Mouse (Mus musculus) gastrocnemius, postnatal 10 days (tissue): ENCODE results near the gene Dcaf11. TPM values are rescaled to one million over a fixed set of nuclear protein-coding genes. Genes with fewer than 3 reads are reported as not detected.

Source experiments
- DNase-seq: peaks from one replicate; pipeline ENCODE4 v3.0.0; 2021; ENCODE audit warnings: mixed read lengths
- total RNA-seq, 2 experiments: library from RNA; stranded (reverse); gene quantifications; 2 replicates each; pipeline ENCODE4 v1.2.3; 2021

The Dcaf11 gene
- total RNA-seq, 2 experiments from 2014 or later = 61.1 to 61.2 TPM

- no peak for DNase-seq
These were observed 24.5 kb downstream of the Dcaf11 start for GRCm38 (mm10) chr14:55584303-55584701.

DNA sequence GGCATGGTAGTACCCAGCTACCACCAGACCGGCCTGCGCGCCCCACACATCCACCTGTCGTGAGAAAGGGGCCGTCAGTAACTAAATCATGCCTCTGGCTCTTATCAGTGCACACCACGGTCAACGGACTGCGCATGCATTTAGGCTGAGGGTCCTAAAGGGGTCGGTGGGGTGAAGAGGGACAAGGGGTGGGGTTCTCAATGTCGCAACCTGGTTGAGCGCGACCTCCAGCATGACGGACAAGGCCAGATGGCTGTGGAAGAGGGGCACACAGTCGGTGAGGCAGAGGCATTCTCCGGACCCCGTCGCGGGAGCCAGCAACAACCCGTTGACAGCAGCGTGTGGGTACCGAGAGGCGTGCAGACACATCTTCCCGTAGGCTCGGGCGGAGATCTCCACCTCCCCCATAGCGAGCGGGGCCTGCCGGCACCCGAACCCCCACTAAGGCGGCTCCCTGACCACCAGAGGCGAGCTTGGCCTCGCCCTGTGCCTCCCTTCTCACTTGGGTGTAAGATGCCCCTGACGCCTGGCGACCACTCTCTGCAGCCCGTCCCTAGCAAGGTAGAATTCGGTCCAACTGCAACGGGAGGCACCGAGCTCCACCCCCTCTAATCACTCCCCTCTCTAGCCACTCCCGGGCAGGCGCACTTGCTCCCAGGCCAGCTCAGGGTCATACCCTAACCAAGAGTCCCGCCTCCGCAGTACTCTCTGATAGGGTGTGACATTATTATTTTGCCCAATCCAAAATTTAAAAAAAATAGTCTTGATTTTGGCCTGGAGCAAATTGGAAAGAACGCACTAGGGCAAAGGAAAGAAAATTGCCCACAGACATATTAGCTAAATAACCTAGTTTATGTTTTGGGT lies 25.1 kb downstream of the Dcaf11 start, which contains the start of gene Emc9:
Gene Emc9, minus strand, starts transcription at position 601 of the 864 bp plus-strand sequence.
- peak; percentile 69 for DNase-seq

GRCm38 (mm10) chr14:55585566-55585960 lies 25.8 kb downstream of the Dcaf11 start:
- no peak for DNase-seq

- DNase-seq = no peak
These were observed 26.3 kb downstream of the Dcaf11 start for GRCm38 (mm10) chr14:55586149-55586548.

DNA sequence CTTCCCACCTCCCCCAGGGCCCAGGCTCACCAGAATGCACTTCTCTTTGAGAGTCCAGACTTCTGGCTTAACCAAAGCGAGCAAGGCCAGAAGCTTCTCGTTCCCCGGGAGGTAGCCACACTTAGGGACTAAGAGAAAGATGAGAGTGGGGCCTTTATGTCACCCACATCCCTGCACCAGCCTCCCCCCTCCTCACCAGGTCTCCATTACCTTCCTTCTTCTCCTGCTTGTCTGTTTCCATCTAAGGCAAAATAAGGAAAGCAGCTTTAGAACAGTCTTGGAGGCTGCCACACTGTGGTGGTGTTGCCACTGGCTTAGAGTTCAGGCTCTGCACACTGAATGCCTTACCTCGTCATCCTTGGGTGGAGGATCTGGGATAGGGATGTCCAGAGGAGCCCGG lies 29.5 kb downstream of the Dcaf11 start:
- no peak for DNase-seq

DNA sequence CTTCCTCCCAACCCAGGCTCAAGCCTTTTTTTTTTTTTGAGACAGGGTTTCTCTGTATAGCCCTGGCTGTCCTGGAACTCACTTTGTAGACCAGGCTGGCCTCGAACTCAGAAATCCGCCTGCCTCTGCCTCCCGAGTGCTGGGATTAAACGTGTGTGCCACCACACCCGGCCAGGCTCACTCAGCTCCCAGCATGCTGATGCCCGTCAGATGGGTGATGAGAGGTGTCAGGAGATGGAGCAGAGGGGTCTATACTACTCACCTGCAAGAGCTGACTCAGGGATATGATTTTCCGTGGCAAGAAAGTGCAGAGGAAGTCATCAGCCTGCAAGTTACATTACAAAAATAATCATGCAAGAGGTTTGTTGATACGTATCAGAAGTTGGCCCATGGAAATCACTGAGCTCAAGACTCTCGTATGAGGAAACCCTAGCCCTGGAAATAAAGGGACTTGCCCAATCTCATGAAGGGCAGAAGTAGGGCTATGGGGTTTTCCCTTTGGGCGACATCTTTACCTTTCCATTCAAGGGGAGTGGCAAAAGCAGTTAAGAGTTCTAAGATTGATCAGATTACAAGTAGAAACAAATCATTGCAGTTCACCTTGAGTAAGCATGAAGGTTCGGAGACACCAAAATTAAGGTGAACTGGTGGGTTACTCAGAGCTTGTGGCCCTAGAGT lies 30.1 kb downstream of the Dcaf11 start:
- no peak for DNase-seq

- DNase-seq = peak; percentile 88
These were observed 31.0 kb downstream of the Dcaf11 start, which contains the start of gene Psme2 for GRCm38 (mm10) chr14:55590748-55591330. Psme2 (minus strand) TSS chr14:55591113.

GRCm38 (mm10) chr14:55591331-55591891 lies 31.6 kb downstream of the Dcaf11 start, which contains the start of gene Rnf31:
Rnf31 (plus strand) TSS chr14:55591708.
- DNase-seq = peak; percentile 88

DNA sequence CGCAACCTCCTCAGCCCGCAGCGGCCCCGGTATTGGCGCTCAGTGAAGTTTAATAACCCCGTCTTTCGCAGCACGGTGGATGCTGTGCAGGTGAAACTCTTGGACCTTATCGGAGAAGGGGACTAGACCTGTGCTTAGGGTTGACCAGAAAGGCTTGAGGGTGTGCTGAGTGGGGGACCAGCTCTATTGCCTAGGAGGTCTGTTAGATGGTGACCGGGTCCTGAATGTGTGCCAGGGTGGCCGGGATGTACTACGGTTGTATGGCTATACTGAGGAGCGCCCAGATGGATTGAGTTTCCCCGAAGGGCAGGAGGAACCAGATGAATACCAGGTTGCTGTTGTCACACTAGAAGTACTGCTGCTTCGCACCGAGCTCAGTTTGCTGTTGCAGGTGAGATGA lies 32.4 kb downstream of the Dcaf11 start:
- no peak for DNase-seq

GRCm38 (mm10) chr14:55596036-55596690 lies 36.4 kb downstream of the Dcaf11 start:
- no peak for DNase-seq

DNA sequence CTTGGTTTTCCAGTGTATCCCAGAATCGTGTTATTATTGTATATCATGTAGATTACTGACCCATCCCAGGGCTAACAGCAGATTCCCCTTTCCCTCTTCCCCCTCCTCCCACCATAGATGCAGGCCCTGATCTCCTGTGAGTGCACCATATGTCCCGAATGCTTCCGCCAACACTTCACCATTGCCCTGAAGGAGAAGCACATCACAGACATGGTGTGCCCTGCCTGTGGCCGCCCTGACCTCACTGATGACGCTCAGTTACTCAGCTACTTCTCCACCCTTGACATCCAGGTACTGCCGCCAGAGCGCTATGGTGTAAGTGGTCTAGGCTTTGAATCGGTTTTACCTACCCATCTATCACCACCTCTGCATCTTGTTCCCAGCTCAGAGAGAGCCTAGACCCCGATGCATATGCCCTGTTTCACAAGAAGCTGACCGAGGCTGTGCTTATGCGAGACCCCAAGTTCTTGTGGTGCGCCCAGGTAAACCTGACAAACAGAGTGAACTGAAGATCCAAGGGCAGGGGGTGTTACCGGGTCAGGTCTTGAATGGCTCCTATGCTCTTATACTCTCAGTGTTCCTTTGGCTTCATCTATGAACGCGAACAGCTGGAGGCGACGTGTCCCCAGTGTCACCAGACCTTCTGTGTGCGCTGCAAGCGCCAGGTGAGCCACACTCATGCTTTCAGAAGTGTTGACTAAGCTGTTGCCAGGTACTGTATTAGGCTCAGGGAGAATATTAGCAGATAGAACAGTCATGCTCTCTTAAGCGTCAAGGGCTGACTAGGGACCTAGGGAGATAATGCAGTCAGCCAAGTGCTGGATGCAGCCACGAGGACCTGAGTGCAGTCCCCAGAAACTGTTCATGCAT lies 39.0 kb downstream of the Dcaf11 start:
- no peak for DNase-seq

- no peak for DNase-seq
These were observed 43.4 kb downstream of the Dcaf11 start, which contains the start of gene Irf9 for GRCm38 (mm10) chr14:55603271-55603632. Irf9 (plus strand) TSS chr14:55603571.

DNA sequence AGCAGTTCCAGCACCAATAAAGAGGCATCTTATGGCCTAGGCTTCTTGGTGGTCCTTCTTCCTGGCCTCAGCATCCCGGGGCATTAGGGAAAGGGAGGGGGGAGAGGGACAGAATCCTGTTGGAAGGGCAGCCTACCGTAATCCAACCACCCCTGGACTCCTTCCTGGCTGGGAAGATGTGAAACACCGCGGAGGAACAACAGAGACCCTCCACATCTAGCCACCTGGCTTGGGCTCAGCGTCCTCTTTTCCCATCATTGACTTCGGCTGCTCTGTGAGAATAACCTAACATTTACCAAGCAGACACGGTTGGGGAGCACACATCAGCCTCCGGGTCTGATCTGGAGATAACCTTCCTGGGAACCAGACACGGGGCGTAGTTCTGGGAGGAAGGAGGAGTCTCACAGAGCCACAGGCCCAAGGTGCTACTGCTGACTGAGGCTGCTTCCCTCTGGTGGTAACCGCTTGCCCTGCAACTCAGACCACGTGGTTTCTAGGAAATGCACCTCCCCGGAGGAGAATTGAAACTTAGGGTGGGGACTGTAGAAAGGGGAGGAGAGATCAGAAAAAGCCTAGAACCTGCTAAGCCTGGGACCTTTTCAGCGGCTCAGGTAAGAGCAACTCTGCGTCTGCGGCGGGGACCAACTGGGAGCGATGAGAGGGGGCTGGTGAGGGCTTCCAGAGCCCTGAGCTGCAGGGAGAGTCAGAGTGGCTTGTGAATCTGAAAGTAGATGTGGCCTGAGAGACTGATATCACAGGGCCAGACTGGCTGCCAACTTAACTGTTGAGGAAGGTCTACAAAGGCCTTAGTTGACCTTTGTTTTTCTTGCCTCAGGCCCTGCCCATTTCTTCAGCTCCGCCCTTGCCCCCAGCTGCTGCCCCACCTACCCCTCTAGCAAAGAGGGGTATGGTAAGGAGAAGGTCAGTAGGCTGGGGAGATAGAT lies 44.1 kb downstream of the Dcaf11 start:
- DNase-seq = peak; percentile 82

GRCm38 (mm10) chr14:55604823-55605222 lies 45.0 kb downstream of the Dcaf11 start:
- DNase-seq = no peak

DNA sequence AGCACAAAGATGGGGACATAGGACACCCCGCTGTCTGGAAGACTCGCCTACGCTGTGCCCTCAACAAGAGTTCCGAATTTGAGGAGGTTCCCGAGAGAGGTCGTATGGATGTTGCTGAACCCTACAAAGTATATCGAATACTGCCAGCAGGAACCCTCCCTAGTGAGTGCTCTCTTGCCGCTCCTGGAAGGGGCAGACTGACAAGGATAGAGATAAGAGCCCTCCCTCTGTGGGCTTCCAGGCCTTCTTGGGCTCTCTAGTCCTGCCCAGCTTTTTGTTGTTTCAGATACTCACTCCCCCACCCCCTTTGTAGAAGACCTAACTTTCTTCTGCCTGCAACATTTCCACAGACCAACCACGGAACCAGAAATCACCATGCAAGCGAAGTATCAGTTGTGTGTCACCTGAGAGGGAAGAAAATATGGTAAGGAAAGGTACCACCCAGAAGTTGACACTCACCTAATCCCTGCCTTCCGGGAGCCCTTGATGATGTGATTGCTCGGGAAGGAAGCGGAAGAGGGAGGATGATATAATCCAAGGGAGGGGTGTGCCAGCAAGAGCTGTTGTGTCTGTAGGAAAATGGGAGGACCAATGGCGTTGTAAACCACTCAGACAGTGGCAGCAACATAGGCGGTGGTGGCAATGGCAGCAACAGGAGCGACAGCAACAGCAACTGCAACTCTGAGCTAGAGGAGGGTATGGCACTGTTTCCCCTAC lies 46.1 kb downstream of the Dcaf11 start:
- DNase-seq = no peak

DNA sequence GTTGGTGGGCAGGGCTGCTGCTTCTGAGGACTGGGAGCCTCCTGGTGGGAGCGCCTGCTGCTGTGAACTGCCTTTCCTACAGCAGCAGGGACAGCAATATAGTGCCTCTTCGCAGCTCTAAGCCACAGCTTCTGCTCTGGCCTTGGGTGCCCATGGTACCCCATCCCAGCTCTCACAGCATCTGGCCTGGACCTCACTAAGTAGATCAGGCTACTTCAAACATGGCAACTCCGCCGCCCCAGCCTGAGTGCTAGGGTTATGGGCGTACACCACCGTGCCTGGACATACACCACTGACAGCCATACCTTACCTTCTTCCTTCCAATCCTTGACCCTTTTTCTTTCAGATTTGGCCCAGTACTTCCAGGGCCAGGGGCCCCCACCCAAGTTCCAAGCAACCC lies 48.5 kb downstream of the Dcaf11 start:
- DNase-seq = no peak

GRCm38 (mm10) chr14:55613346-55613745 lies 53.5 kb downstream of the Dcaf11 start:
- no peak for DNase-seq

DNA sequence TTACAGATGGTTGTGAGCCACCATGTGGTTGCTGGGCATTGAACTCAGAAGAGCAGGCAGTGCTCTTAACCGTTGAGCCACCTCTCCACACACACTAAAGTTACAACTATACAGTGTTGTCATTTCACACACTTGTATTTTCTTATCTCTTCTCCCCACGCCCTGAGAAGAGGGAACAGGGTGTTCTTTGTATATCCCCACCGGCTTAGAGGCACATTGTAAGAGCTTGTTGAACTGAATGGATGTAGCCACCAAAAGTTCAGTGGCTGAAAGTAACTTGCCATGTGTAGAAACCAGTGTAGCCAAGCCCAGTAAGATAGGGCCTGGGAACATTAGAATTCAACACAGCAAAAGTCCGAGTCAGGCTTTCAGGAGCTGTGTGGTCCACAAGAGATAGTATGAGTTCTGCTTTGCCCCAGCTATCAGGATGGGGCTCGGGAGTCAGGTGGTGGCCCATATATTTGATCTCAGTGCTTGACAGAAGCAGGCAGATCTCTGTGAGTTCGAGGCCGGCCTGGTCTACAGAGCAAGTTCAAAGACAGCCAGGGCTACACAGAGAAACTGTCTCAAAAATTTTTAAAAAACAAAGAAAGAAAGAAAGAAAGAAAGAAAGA lies 54.9 kb downstream of the Dcaf11 start:
- DNase-seq = no peak

GRCm38 (mm10) chr14:55615876-55616275 lies 56.1 kb downstream of the Dcaf11 start:
- no peak for DNase-seq
